Mouse (Mus musculus) olfactory bulb, adult 2 months (tissue): ENCODE measurements around the gene Ifnz. TPM values are rescaled to one million over a fixed set of nuclear protein-coding genes. Genes with fewer than 3 reads are reported as not detected.
A peak's percentile ranks its signal among the peaks of the same experiment; 100 is the strongest.
"Not testable (repeated sequence)": the region's sequence is repeated elsewhere in the genome, so short reads cannot be mapped to it uniquely, and the experiment has no call there.

Experiments
- H3K27ac ChIP-seq: fragments of 200-500 bp; 2 replicates; pipeline ENCODE4 v1.5.1; 2012; ENCODE audit warnings: low read depth, low read length; ENCODE audit not compliant: insufficient read depth
- H3K4me1 ChIP-seq: fragments of 200-500 bp; 2 replicates; pipeline ENCODE4 v1.6.1; 2012; ENCODE audit warnings: low read length; ENCODE audit not compliant: control insufficient read depth, insufficient read depth
- H3K4me3 ChIP-seq: fragments of 200-500 bp; 2 replicates; pipeline ENCODE4 v1.5.1; 2012; ENCODE audit warnings: mild to moderate bottlenecking, low read depth, low read length, moderate library complexity; ENCODE audit not compliant: insufficient read depth
- CTCF ChIP-seq: fragments of 200-500 bp; IDR thresholded peaks from 2 replicates; pipeline ENCODE4 v1.5.1; 2012; ENCODE audit warnings: low read depth, mild to moderate bottlenecking, low read length, moderate library complexity; ENCODE audit not compliant: insufficient read depth
- POLR2A ChIP-seq: fragments of 200-500 bp; IDR thresholded peaks from 2 replicates; pipeline ENCODE4 v1.6.1; 2012; ENCODE audit warnings: mild to moderate bottlenecking, low read depth, low read length, moderate library complexity; ENCODE audit not compliant: insufficient read depth
- WGBS: fragments of 180-500 bp; shearing (Covaris S2); methylation state at CpG from one replicate; pipeline ENCODE4 v1.1.7; 2018; 5-methylcytosine and 5-hydroxymethylcytosine counted together
- polyA plus RNA-seq: library from polyadenylated mRNA; stranded (reverse); fragments of >200 nt; gene quantifications from 2 replicates; pipeline ENCODE4 v1.2.4, GENCODE M21; 2012; ENCODE audit warnings: low replicate concordance; ENCODE audit not compliant: missing spikeins, insufficient read depth, insufficient read length

Gene Ifnz
- polyA plus RNA-seq, 1 experiment: not detected

DNA sequence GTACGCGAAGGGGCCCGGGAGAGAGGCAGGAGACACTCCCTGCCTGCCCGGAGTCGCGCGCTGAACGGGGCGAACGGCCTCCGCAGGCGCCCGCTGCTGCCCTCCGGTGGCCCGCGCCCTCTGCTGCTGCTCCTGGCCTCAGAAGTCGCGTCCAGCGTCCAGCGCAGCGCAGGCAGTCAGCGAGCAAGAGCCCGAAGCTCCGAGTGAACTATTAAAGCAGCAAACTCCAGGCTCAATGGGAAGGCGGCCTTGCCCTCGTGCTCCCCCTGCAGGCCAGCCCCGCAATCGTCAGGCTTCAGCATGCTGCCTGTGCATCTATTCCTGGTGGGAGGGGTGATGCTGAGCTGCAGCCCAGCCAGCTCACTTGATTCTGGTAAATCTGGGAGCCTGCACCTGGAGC, 9.3 kb downstream of the Ifnz start, which contains the start of gene Gm13278:
Gm13278 (plus strand) TSS at position 301 of the 400 bp plus-strand sequence.
- H3K27ac ChIP-seq, H3K4me3 ChIP-seq, H3K4me1 ChIP-seq: not testable (repeated sequence)
- WGBS: no CpG with 5 or more reads among the region's 28 CpGs

DNA sequence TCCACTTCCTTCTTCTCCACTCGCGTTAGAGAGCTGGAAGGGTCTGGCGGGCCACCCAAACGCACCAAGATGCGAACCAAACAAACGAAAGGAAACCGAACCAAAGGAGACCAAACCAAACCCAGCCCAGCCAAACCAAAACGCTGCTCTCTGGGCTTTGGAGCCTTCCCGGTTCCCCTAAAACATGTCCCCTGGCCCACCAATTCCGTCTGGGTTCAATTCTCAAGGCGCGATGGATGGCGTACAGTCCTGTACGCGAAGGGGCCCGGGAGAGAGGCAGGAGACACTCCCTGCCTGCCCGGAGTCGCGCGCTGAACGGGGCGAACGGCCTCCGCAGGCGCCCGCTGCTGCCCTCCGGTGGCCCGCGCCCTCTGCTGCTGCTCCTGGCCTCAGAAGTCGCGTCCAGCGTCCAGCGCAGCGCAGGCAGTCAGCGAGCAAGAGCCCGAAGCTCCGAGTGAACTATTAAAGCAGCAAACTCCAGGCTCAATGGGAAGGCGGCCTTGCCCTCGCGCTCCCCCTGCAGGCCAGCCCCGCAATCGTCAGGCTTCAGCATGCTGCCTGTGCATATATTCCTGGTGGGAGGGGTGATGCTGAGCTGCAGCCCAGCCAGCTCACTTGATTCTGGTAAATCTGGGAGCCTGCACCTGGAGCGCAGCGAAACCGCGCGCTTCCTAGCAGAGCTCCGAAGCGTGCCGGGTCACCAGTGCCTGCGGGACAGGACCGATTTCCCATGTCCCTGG, 12.2 kb downstream of the Ifnz start, which contains the start of gene Gm13275:
Gm13275 (plus strand) TSS at position 552 of the 740 bp plus-strand sequence.
- not testable (repeated sequence) for H3K4me3 ChIP-seq, H3K4me1 ChIP-seq, H3K27ac ChIP-seq
- under 1% methylated on average over 14 of the region's 52 CpGs for WGBS

DNA sequence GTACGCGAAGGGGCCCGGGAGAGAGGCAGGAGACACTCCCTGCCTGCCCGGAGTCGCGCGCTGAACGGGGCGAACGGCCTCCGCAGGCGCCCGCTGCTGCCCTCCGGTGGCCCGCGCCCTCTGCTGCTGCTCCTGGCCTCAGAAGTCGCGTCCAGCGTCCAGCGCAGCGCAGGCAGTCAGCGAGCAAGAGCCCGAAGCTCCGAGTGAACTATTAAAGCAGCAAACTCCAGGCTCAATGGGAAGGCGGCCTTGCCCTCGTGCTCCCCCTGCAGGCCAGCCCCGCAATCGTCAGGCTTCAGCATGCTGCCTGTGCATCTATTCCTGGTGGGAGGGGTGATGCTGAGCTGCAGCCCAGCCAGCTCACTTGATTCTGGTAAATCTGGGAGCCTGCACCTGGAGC, 15.2 kb downstream of the Ifnz start, which contains the start of gene Gm13279:
Gm13279 (plus strand) TSS at position 301 of the 400 bp plus-strand sequence.
- H3K4me1 ChIP-seq, H3K27ac ChIP-seq, H3K4me3 ChIP-seq: not testable (repeated sequence)
- WGBS: no CpG with 5 or more reads among the region's 28 CpGs

DNA sequence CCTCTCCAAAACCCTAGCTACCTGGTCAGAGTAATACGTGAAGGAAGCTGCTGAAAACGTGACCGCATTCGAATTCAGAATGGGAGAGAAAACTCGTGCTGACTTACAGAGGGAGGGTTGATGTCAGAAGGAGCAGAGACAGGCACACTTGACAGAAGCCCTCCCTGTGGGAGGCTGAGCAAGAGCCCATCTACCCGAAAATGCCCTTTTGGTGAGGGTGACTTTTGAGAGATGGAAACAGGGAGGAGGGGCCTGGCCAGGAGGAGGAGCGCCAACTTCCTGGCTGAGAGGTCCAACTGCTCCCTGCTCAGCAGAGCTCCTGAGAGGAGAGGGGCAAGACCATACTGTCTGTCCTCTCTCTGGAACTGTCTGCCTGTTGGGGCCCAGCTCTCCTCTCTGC, 17.4 kb downstream of the Ifnz start, which contains the start of gene Gm13285:
Gm13285 (plus strand) TSS at position 301 of the 400 bp plus-strand sequence.
- 23% methylated on average over 6 of the region's 7 CpGs for WGBS
- H3K4me3 ChIP-seq, H3K27ac ChIP-seq, H3K4me1 ChIP-seq: not testable (repeated sequence)

DNA sequence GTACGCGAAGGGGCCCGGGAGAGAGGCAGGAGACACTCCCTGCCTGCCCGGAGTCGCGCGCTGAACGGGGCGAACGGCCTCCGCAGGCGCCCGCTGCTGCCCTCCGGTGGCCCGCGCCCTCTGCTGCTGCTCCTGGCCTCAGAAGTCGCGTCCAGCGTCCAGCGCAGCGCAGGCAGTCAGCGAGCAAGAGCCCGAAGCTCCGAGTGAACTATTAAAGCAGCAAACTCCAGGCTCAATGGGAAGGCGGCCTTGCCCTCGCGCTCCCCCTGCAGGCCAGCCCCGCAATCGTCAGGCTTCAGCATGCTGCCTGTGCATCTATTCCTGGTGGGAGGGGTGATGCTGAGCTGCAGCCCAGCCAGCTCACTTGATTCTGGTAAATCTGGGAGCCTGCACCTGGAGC, 21.0 kb downstream of the Ifnz start, which contains the start of gene Gm13287:
Gm13287 (plus strand) TSS at position 301 of the 400 bp plus-strand sequence.
- H3K27ac ChIP-seq, H3K4me3 ChIP-seq, H3K4me1 ChIP-seq: not testable (repeated sequence)
- WGBS: no CpG with 5 or more reads among the region's 29 CpGs

DNA sequence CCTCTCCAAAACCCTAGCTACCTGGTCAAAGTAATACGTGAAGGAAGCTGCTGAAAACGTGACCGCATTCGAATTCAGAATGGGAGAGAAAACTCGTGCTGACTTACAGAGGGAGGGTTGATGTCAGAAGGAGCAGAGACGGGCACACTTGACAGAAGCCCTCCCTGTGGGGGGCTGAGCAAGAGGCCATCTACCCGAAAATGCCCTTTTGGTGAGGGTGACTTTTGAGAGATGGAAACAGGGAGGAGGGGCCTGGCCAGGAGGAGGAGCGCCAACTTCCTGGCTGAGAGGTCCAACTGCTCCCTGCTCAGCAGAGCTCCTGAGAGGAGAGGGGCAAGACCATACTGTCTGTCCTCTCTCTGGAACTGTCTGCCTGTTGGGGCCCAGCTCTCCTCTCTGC, 23.3 kb downstream of the Ifnz start, which contains the start of gene Gm13288:
Gm13288 (plus strand) TSS at position 301 of the 400 bp plus-strand sequence.
- H3K4me3 ChIP-seq: peak within 1 kb of the TSS; percentile 39
- not testable (repeated sequence) for H3K27ac ChIP-seq, H3K4me1 ChIP-seq
- WGBS: no CpG with 5 or more reads among the region's 8 CpGs

DNA sequence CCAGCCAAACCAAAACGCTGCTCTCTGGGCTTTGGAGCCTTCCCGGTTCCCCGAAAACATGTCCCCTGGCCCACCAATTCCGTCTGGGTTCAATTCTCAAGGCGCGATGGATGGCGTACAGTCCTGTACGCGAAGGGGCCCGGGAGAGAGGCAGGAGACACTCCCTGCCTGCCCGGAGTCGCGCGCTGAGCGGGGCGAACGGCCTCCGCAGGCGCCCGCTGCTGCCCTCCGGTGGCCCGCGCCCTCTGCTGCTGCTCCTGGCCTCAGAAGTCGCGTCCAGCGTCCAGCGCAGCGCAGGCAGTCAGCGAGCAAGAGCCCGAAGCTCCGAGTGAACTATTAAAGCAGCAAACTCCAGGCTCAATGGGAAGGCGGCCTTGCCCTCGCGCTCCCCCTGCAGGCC, 23.8 kb downstream of the Ifnz start:
- H3K4me1 ChIP-seq, H3K27ac ChIP-seq: not testable (repeated sequence)
- H3K4me3 ChIP-seq: peak overlapping the region; percentile 39
- 0% methylated on average over 16 of the region's 34 CpGs for WGBS

DNA sequence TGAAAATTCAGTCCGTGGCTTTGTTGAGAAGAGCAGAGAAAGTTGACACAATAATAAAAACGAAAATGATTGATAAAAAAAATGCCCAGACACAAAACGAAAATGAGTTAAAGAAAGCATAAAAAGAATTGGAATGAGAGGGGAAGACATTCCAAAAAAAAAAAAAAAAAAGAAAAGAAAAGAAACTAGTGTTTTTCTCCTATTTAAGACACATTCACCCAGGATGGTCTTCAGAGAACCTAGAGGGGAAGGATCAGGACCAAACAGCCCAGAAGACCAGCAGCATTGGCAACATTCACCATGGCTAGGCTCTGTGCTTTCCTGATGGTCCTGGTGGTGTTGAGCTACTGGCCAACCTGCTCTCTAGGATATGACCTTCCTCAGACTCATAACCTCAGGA, 34.0 kb downstream of the Ifnz start, which contains the start of gene Ifna7:
Ifna7 (plus strand) TSS at position 301 of the 400 bp plus-strand sequence.
- WGBS: 72% methylated on average over 3 of the region's 3 CpGs
- Histone ChIP-seq H3K4me1 (no peaks in the 10 kb centered on the region), H3K4me3 (no peak within 1 kb of the TSS), H3K27ac (no peak within 1 kb of the TSS)
- TF ChIP-seq CTCF (no peak), POLR2A (no peak)

DNA sequence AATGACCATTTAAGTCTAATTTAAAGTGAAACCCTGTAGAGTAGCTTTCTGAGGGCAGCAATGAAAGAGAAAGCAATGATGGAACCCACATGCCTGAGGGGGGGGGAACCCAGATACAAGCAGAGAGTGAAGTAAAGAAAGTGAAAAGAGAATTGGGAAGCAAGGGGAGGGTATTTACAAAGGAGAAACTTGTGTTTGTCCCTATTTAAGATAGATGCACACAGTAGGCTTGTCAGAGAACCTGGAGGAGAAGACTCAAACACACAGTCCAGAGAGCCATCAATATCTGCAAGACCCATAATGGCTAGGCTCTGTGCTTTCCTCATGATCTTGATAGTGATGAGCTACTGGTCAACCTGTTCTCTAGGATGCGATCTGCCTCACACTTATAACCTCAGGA, 37.7 kb downstream of the Ifnz start, which contains the start of gene Ifna11:
Ifna11 (plus strand) TSS at position 301 of the 400 bp plus-strand sequence.
- no peaks in the 10 kb centered on the region for H3K4me1 ChIP-seq
- TF ChIP-seq CTCF: no peak
- TF ChIP-seq POLR2A: no peak
- WGBS: 89% methylated on average over 1 of the region's 1 CpGs
- no peak within 1 kb of the TSS for H3K27ac ChIP-seq
- no peak within 1 kb of the TSS for H3K4me3 ChIP-seq

DNA sequence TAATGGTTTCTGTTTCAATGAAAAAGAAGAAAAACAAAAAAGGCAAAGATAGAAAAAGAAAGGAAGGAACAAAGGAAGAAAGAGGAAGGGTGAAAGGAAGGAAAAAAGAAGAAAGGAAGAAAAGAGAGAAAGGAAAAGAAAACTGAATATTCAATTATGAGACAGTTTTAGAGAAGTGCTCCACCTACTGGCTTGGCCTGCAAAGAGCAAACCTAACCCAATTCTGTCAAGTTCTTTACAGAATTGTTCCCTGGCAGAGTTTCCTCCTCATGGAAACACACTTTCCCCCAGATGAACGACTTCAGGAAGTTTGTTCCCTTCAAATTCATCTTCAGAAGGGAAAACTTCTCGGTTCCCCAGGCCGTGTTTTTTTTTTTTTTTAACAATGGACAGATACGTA, 41.1 kb downstream of the Ifnz start:
- 26% methylated on average over 4 of the region's 4 CpGs for WGBS
- TF ChIP-seq CTCF (no peak), POLR2A (no peak)
- Histone ChIP-seq H3K27ac (no peak overlapping the region), H3K4me1 (no peaks in the 10 kb centered on the region), H3K4me3 (no peak overlapping the region)

DNA sequence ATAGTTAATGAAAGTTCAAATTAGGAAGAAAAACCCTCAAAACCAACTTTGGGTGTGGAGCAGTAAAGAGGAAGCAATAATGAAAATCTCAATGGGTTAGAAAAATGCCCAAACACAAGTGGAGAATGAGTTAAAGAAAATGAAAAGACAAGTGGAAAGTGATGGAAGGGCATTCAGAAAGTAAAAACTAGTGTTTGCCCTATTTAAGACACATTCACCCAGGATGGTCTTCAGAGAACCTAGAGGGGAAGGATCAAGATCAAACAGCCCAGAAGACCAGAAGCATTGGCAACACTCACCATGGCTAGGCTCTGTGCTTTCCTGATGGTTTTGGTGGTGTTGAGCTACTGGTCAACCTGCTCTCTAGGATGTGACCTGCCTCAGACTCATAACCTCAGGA, 45.2 kb downstream of the Ifnz start, which contains the start of gene Ifna6:
Ifna6 (plus strand) TSS at position 301 of the 400 bp plus-strand sequence.
- H3K4me3 ChIP-seq, H3K27ac ChIP-seq, H3K4me1 ChIP-seq: not testable (repeated sequence)
